Mouse (Mus musculus) myocyte (in vitro differentiated cells): ENCODE measurements at regions not wholly inside any gene's neighbourhood (a gene's known extent, or its start where the extent isn't known, plus 50 kb on each side); places are given as distances from the start of the nearest gene placed in this dataset.

Source experiments
- H3K27me3 ChIP-seq: one replicate; pipeline ENCODE4 v1.6.1; 2011; ENCODE audit not compliant: control insufficient read depth, insufficient read depth, insufficient read length
- H3K36me3 ChIP-seq: one replicate; pipeline ENCODE4 v1.6.1; 2011; ENCODE audit not compliant: control insufficient read depth, insufficient read depth
- H3K4me2 ChIP-seq: one replicate; pipeline ENCODE4 v1.6.1; 2011; ENCODE audit warnings: low read depth, control low read depth
- H3K4me3 ChIP-seq: one replicate; pipeline ENCODE4 v1.5.1; 2011; ENCODE audit warnings: mild to moderate bottlenecking, control low read depth, moderate library complexity
- H3K79me2 ChIP-seq: one replicate; pipeline ENCODE4 v1.6.1; 2011; ENCODE audit not compliant: control insufficient read depth, insufficient read depth
- H3ac ChIP-seq: one replicate; pipeline ENCODE4 v1.6.1; 2011; ENCODE audit not compliant: control insufficient read depth, insufficient read length
- CEBPB ChIP-seq: IDR thresholded peaks from 2 replicates; pipeline ENCODE4 v1.6.1; 2011; ENCODE audit warnings: mild to moderate bottlenecking, moderate library complexity; ENCODE audit not compliant: poor library complexity, insufficient read depth, severe bottlenecking
- E2F4 ChIP-seq: IDR thresholded peaks from one replicate; pipeline ENCODE4 v1.6.1; 2011; ENCODE audit warnings: mild to moderate bottlenecking, control low read depth, moderate library complexity; ENCODE audit not compliant: insufficient read depth
- MAX ChIP-seq: IDR thresholded peaks from one replicate; pipeline ENCODE4 v1.6.1; 2011; ENCODE audit warnings: low read depth, mild to moderate bottlenecking, control low read depth
- MYOD1 ChIP-seq, 3 experiments: IDR thresholded peaks; one replicate each; pipeline ENCODE4 v1.6.1; 2011; ENCODE audit warnings: control low read depth in 2 of 3, low read depth in 2 of 3, mild to moderate bottlenecking in 2 of 3, moderate library complexity in 1 of 3; ENCODE audit not compliant: insufficient read length in 2 of 3, control insufficient read depth in 1 of 3
- MYOG ChIP-seq, 3 experiments: IDR thresholded peaks; one replicate each; pipeline ENCODE4 v1.6.1; 2011; ENCODE audit warnings: control low read depth in 2 of 3, low read depth in 2 of 3, mild to moderate bottlenecking in 2 of 3; ENCODE audit not compliant: insufficient read length in 2 of 3, control insufficient read depth in 1 of 3, insufficient read depth in 1 of 3
- POLR2A ChIP-seq: IDR thresholded peaks from one replicate; pipeline ENCODE4 v1.6.1; 2011; ENCODE audit warnings: low read depth, mild to moderate bottlenecking, control low read depth, moderate library complexity; ENCODE audit not compliant: insufficient read length
- POLR2AphosphoS2 ChIP-seq: IDR thresholded peaks from one replicate; pipeline ENCODE4 v1.6.1; 2011; ENCODE audit warnings: low read depth, control low read depth; ENCODE audit not compliant: insufficient read length
- REST ChIP-seq: IDR thresholded peaks from one replicate; pipeline ENCODE4 v1.6.1; 2011; ENCODE audit warnings: mild to moderate bottlenecking, control low read depth, moderate library complexity; ENCODE audit not compliant: insufficient read depth, insufficient read length
- SRF ChIP-seq: IDR thresholded peaks from one replicate; pipeline ENCODE4 v1.6.1; 2011; ENCODE audit warnings: low read depth; ENCODE audit not compliant: control insufficient read depth, insufficient read length
- TCF12 ChIP-seq: IDR thresholded peaks from one replicate; pipeline ENCODE4 v1.6.1; 2011; ENCODE audit warnings: mild to moderate bottlenecking, control low read depth; ENCODE audit not compliant: poor library complexity, insufficient read depth, severe bottlenecking
- TCF3 ChIP-seq: IDR thresholded peaks from one replicate; pipeline ENCODE4 v1.6.1; 2011; ENCODE audit warnings: low read depth, control low read depth; ENCODE audit not compliant: insufficient read length
- USF1 ChIP-seq: IDR thresholded peaks from one replicate; pipeline ENCODE4 v1.6.1; 2011; ENCODE audit warnings: low read depth, mild to moderate bottlenecking, control low read depth, moderate library complexity

GRCm38 (mm10) chr7:73629182-73629581 is 87.6 kb upstream of the Chd2 start:
- Histone ChIP-seq H3K36me3 (no peaks in the 10 kb centered on the region), H3K4me3 (no peak overlapping the region), H3K4me2 (no peak overlapping the region), H3ac (no peak overlapping the region), H3K27me3 (no peaks in the 10 kb centered on the region), H3K79me2 (no peaks in the 10 kb centered on the region)
- TF ChIP-seq REST = no peak
- no peak for TF ChIP-seq TCF12
- TF ChIP-seq USF1 = no peak
- TF ChIP-seq SRF = no peak
- TF ChIP-seq MYOG (IDR thresholded peaks at IDR 0.05; ENCODE audit: control insufficient read depth in 1 of 3, insufficient read depth in 1 of 3, insufficient read length in 2 of 3, low read depth in 2 of 3) = no peak
- TF ChIP-seq CEBPB = no peak
- no peak for TF ChIP-seq TCF3
- TF ChIP-seq POLR2A = no peak
- TF ChIP-seq MAX = no peak
- TF ChIP-seq POLR2AphosphoS2 = no peak

- Histone ChIP-seq H3K4me3 (no peak overlapping the region), H3K36me3 (no peaks in the 10 kb centered on the region), H3ac (no peak overlapping the region), H3K4me2 (no peak overlapping the region), H3K79me2 (no peaks in the 10 kb centered on the region), H3K27me3 (no peaks in the 10 kb centered on the region)
- no peak for TF ChIP-seq MYOD1 (IDR thresholded peaks at IDR 0.05; ENCODE audit: control insufficient read depth in 1 of 3, insufficient read length in 2 of 3, low read depth in 2 of 3)
- TF ChIP-seq POLR2AphosphoS2 = no peak
- no peak for TF ChIP-seq REST
- TF ChIP-seq POLR2A = no peak
- TF ChIP-seq TCF12 = no peak
- TF ChIP-seq E2F4 = no peak
- no peak for TF ChIP-seq TCF3
- TF ChIP-seq CEBPB = no peak
- no peak for TF ChIP-seq MYOG (IDR thresholded peaks at IDR 0.05; ENCODE audit: control insufficient read depth in 1 of 3, insufficient read depth in 1 of 3, insufficient read length in 2 of 3, low read depth in 2 of 3)
- TF ChIP-seq MAX = no peak
- no peak for TF ChIP-seq USF1
- no peak for TF ChIP-seq SRF
Measured at GRCm38 (mm10) chr7:73628071-73628470, 86.4 kb upstream of the Chd2 start.

- TF ChIP-seq SRF = no peak
- Histone ChIP-seq H3K79me2 (no peaks in the 10 kb centered on the region), H3K4me3 (no peak overlapping the region), H3ac (no peak overlapping the region), H3K4me2 (no peak overlapping the region), H3K36me3 (no peaks in the 10 kb centered on the region), H3K27me3 (no peaks in the 10 kb centered on the region)
Measured at GRCm38 (mm10) chr7:73626291-73626690, 84.7 kb upstream of the Chd2 start.

- Histone ChIP-seq H3K4me3 (no peak overlapping the region), H3K4me2 (no peak overlapping the region), H3ac (no peak overlapping the region), H3K27me3 (no peaks in the 10 kb centered on the region), H3K79me2 (no peaks in the 10 kb centered on the region), H3K36me3 (no peaks in the 10 kb centered on the region)
- TF ChIP-seq USF1 (no peak), POLR2A (no peak), TCF12 (no peak), REST (no peak), CEBPB (no peak), MYOD1 (IDR thresholded peaks at IDR 0.05; ENCODE audit: control insufficient read depth in 1 of 3, insufficient read length in 2 of 3, low read depth in 2 of 3) (no peak), POLR2AphosphoS2 (no peak), MAX (no peak), SRF (no peak)
Measured at GRCm38 (mm10) chr7:73625651-73626050, 84.0 kb upstream of the Chd2 start.

GRCm38 (mm10) chr7:73624992-73625391 is 83.4 kb upstream of the Chd2 start:
- Histone ChIP-seq H3K79me2 (no peaks in the 10 kb centered on the region), H3ac (no peak overlapping the region), H3K4me2 (no peak overlapping the region), H3K36me3 (no peaks in the 10 kb centered on the region), H3K27me3 (no peaks in the 10 kb centered on the region), H3K4me3 (no peak overlapping the region)
- TF ChIP-seq USF1 (no peak), CEBPB (no peak), E2F4 (no peak), TCF12 (no peak), TCF3 (no peak), MYOG (IDR thresholded peaks at IDR 0.05; ENCODE audit: control insufficient read depth in 1 of 3, insufficient read depth in 1 of 3, insufficient read length in 2 of 3, low read depth in 2 of 3) (no peak), POLR2AphosphoS2 (no peak), SRF (no peak), POLR2A (no peak)
